Mouse (Mus musculus) limb, embryonic 10.5 days (tissue): ENCODE measurements at regions not wholly inside any gene's neighbourhood (a gene's known extent, or its start where the extent isn't known, plus 50 kb on each side); places are given as distances from the start of the nearest gene placed in this dataset.
"Not testable (repeated sequence)": the region's sequence is repeated elsewhere in the genome, so short reads cannot be mapped to it uniquely, and the experiment has no call there.

Source experiments
- DNase-seq: peaks from one replicate; pipeline ENCODE4 v3.0.0-alpha.2; 2017; ENCODE audit warnings: low spot score
- H3K27ac ChIP-seq: fragments of 300-500 bp; sonication (generic); 2 replicates; pipeline ENCODE4 v1.5.1; 2016; ENCODE audit warnings: mild to moderate bottlenecking
- H3K27me3 ChIP-seq: fragments of 300-500 bp; sonication (generic); 2 replicates; pipeline ENCODE4 v1.6.1; 2016; ENCODE audit warnings: low read depth, mild to moderate bottlenecking; ENCODE audit not compliant: poor library complexity, severe bottlenecking
- H3K36me3 ChIP-seq: fragments of 300-500 bp; sonication (generic); 2 replicates; pipeline ENCODE4 v1.6.1; 2016; ENCODE audit warnings: mild to moderate bottlenecking, moderate library complexity
- H3K4me1 ChIP-seq: fragments of 300-500 bp; sonication (generic); 2 replicates; pipeline ENCODE4 v1.6.1; 2016
- H3K4me3 ChIP-seq: fragments of 300-500 bp; sonication (generic); 2 replicates; pipeline ENCODE4 v1.5.1; 2016; ENCODE audit warnings: mild to moderate bottlenecking, moderate library complexity
- H3K9me3 ChIP-seq: fragments of 300-500 bp; sonication (generic); replicated peaks from 2 replicates; pipeline ENCODE4 v1.6.1; 2016; ENCODE audit warnings: mild to moderate bottlenecking
- WGBS: fragments of 180-500 bp; shearing (Covaris S2); methylation state at CpG from one replicate; pipeline ENCODE4 v1.1.7; 2016; 5-methylcytosine and 5-hydroxymethylcytosine counted together

GRCm38 (mm10) chr2:18558133-18558532 is 114.1 kb upstream of the Commd3 start:
- H3K36me3 ChIP-seq: no peaks in the 10 kb centered on the region
- WGBS: 26% methylated on average over 4 of the region's 4 CpGs
- no peak for DNase-seq
- no peak overlapping the region for H3K27ac ChIP-seq
- peaks cover 11% of the 10 kb centered on the region for H3K4me1 ChIP-seq
- no peaks in the 10 kb centered on the region for H3K9me3 ChIP-seq
- H3K27me3 ChIP-seq: no peaks in the 10 kb centered on the region
- no peak overlapping the region for H3K4me3 ChIP-seq

GRCm38 (mm10) chr2:18547964-18548643 is 124.1 kb upstream of the Commd3 start:
- Histone ChIP-seq H3K4me1 (no peaks in the 10 kb centered on the region), H3K27me3 (no peaks in the 10 kb centered on the region), H3K4me3 (no peak overlapping the region), H3K9me3 (no peaks in the 10 kb centered on the region), H3K27ac (no peak overlapping the region), H3K36me3 (no peaks in the 10 kb centered on the region)
- no peak for DNase-seq
- WGBS: 68% methylated on average over 5 of the region's 5 CpGs

- 0 out of 2 replicates have a peak, but pooled peaks cover 4% of the 10 kb centered on the region for H3K4me1 ChIP-seq
- no peaks in the 10 kb centered on the region for H3K36me3 ChIP-seq
- no peaks in the 10 kb centered on the region for H3K27me3 ChIP-seq
- H3K4me3 ChIP-seq: no peak overlapping the region
- no peak overlapping the region for H3K27ac ChIP-seq
- 91% methylated on average over 7 of the region's 7 CpGs for WGBS
- H3K9me3 ChIP-seq: no peaks in the 10 kb centered on the region
- no peak for DNase-seq
Measured at GRCm38 (mm10) chr2:18524387-18524786, 131.8 kb upstream of the Dnajc1 start.

- 87% methylated on average over 3 of the region's 3 CpGs for WGBS
- Histone ChIP-seq H3K4me1 (0 out of 2 replicates have a peak, but pooled peaks cover 4% of the 10 kb centered on the region), H3K4me3 (no peak overlapping the region), H3K27me3 (no peaks in the 10 kb centered on the region), H3K27ac (no peak overlapping the region), H3K36me3 (no peaks in the 10 kb centered on the region), H3K9me3 (no peaks in the 10 kb centered on the region)
- DNase-seq: no peak
Measured at GRCm38 (mm10) chr2:18523911-18524310, 131.3 kb upstream of the Dnajc1 start.

- no peak for DNase-seq
- H3K4me1 ChIP-seq: no peaks in the 10 kb centered on the region
- H3K4me3 ChIP-seq: no peak overlapping the region
Measured at GRCm38 (mm10) chr2:18513435-18513834, 120.8 kb upstream of the Dnajc1 start.

GRCm38 (mm10) chr2:18509317-18509716 is 116.7 kb upstream of the Dnajc1 start:
- DNase-seq: no peak
- WGBS: 97% methylated on average over 1 of the region's 1 CpGs

More at GRCm38 (mm10) chr2:18513435-18513834, 120.8 kb upstream of the Dnajc1 start:
- Histone ChIP-seq H3K27ac (no peak overlapping the region), H3K36me3 (no peaks in the 10 kb centered on the region), H3K27me3 (no peaks in the 10 kb centered on the region), H3K9me3 (no peaks in the 10 kb centered on the region)

GRCm38 (mm10) chr2:18473361-18473771 is 80.7 kb upstream of the Dnajc1 start:
- no peak overlapping the region for H3K27ac ChIP-seq

More at GRCm38 (mm10) chr2:18509317-18509716, 116.7 kb upstream of the Dnajc1 start:
- Histone ChIP-seq H3K4me3 (no peak overlapping the region), H3K9me3 (no peaks in the 10 kb centered on the region), H3K27ac (no peak overlapping the region), H3K36me3 (no peaks in the 10 kb centered on the region), H3K4me1 (no peaks in the 10 kb centered on the region), H3K27me3 (no peaks in the 10 kb centered on the region)

GRCm38 (mm10) chr2:18460901-18461300 is 68.3 kb upstream of the Dnajc1 start:
- Histone ChIP-seq H3K27ac (no peak overlapping the region), H3K27me3 (no peaks in the 10 kb centered on the region), H3K4me3 (no peak overlapping the region), H3K36me3 (no peaks in the 10 kb centered on the region), H3K4me1 (no peaks in the 10 kb centered on the region), H3K9me3 (no peaks in the 10 kb centered on the region)
- whole genome bisulfite sequencing: 90% methylated on average over 4 of the region's 4 CpGs
- DNase-seq: no peak

More at GRCm38 (mm10) chr2:18473361-18473771, 80.7 kb upstream of the Dnajc1 start:
- no peaks in the 10 kb centered on the region for H3K27me3 ChIP-seq
- DNase-seq: no peak
- WGBS: 64% methylated on average over 3 of the region's 3 CpGs
- no peak overlapping the region for H3K4me3 ChIP-seq
- H3K9me3 ChIP-seq: no peaks in the 10 kb centered on the region
- H3K4me1 ChIP-seq: no peaks in the 10 kb centered on the region
- no peaks in the 10 kb centered on the region for H3K36me3 ChIP-seq

GRCm38 (mm10) chr2:18460281-18460680 is 67.7 kb upstream of the Dnajc1 start:
- H3K27ac ChIP-seq, H3K36me3 ChIP-seq, H3K27me3 ChIP-seq, H3K4me1 ChIP-seq, H3K9me3 ChIP-seq, DNase-seq, H3K4me3 ChIP-seq: not testable (repeated sequence)
- WGBS: 87% methylated on average over 3 of the region's 3 CpGs

GRCm38 (mm10) chr2:18453426-18453825 is 60.8 kb upstream of the Dnajc1 start:
- H3K27ac ChIP-seq: not testable (repeated sequence)
- WGBS: 38% methylated on average over 2 of the region's 2 CpGs

GRCm38 (mm10) chr2:18445809-18446208 is 53.2 kb upstream of the Dnajc1 start:
- H3K27me3 ChIP-seq: no peaks in the 10 kb centered on the region
- WGBS: 89% methylated on average over 1 of the region's 1 CpGs
- H3K27ac ChIP-seq: no peak overlapping the region
- H3K36me3 ChIP-seq: no peaks in the 10 kb centered on the region
- 0 out of 2 replicates have a peak, but pooled peaks cover 3% of the 10 kb centered on the region for H3K4me1 ChIP-seq
- H3K9me3 ChIP-seq: no peaks in the 10 kb centered on the region
- DNase-seq: no peak
- no peak overlapping the region for H3K4me3 ChIP-seq

More at GRCm38 (mm10) chr2:18453426-18453825, 60.8 kb upstream of the Dnajc1 start:
- not testable (repeated sequence) for H3K4me3 ChIP-seq, H3K9me3 ChIP-seq, H3K4me1 ChIP-seq, H3K36me3 ChIP-seq, DNase-seq
- peaks cover 13% of the 10 kb centered on the region for H3K27me3 ChIP-seq
